Mouse (Mus musculus) CH12.LX (cell line): ENCODE measurements around the gene Uso1. TPM values are rescaled to one million over a fixed set of nuclear protein-coding genes. Genes with fewer than 3 reads are reported as not detected.

ENCODE experiments used
- DNase-seq: peaks from one replicate; pipeline ENCODE4 v3.0.0-alpha.2; 2013; ENCODE audit errors: extremely low read depth
- H3K27ac ChIP-seq: 2 replicates; pipeline ENCODE4 v1.5.1; 2012; ENCODE audit warnings: low read depth, mild to moderate bottlenecking, control low read depth, moderate library complexity; ENCODE audit not compliant: insufficient read depth
- H3K27me3 ChIP-seq: replicated peaks from 2 replicates; pipeline ENCODE3; 2012; ENCODE audit warnings: inconsistent platforms
- H3K36me3 ChIP-seq, 2 experiments: replicated peaks in 1 of 2; 2 replicates each; pipeline versions ENCODE3 to v1.6.1; 2012; ENCODE audit warnings: inconsistent platforms in 1 of 2, low read length in 1 of 2, mild to moderate bottlenecking in 1 of 2, mixed read lengths in 1 of 2, moderate library complexity in 1 of 2; ENCODE audit not compliant: control insufficient read depth in 1 of 2, insufficient read depth in 1 of 2
- H3K4me1 ChIP-seq, 2 experiments: 2 replicates each; pipeline ENCODE4 v1.6.1; 2012; ENCODE audit warnings: inconsistent platforms in 1 of 2, moderate library complexity in 1 of 2; ENCODE audit not compliant: insufficient read depth in 2 of 2, control insufficient read depth in 1 of 2
- H3K4me2 ChIP-seq: 2 replicates; pipeline ENCODE4 v1.6.1; 2012; ENCODE audit warnings: low read depth, mild to moderate bottlenecking, control low read depth; ENCODE audit not compliant: poor library complexity, insufficient read depth, severe bottlenecking
- H3K4me3 ChIP-seq, 3 experiments: fragments of 150-350 bp in 1 of 3; sonication (generic) in 1 of 3; replicated peaks in 1 of 3; 2 replicates each; pipeline versions ENCODE3 to v1.5.1; 2011 to 2012; ENCODE audit warnings: low read depth in 2 of 3, low read length in 2 of 3, mild to moderate bottlenecking in 2 of 3, moderate library complexity in 2 of 3, control low read depth in 1 of 3, improper control_type of control experiment in 1 of 3, inconsistent platforms in 1 of 3, mixed read lengths in 1 of 3; ENCODE audit not compliant: poor library complexity in 1 of 3
- H3K79me2 ChIP-seq: replicated peaks from 2 replicates; pipeline ENCODE4 v1.6.1; 2012; ENCODE audit warnings: mild to moderate bottlenecking, moderate library complexity; ENCODE audit not compliant: control insufficient read depth, poor library complexity, insufficient read depth, severe bottlenecking; ENCODE audit errors: extremely low read depth
- H3K9ac ChIP-seq: 2 replicates; pipeline ENCODE4 v1.6.1; 2012; ENCODE audit warnings: low read depth, mild to moderate bottlenecking, control low read depth, moderate library complexity; ENCODE audit not compliant: insufficient read depth
- H3K9me3 ChIP-seq: replicated peaks from 2 replicates; pipeline ENCODE3; 2012; ENCODE audit warnings: low read length, inconsistent platforms, mixed read lengths
- BHLHE40 ChIP-seq: IDR thresholded peaks from 2 replicates; pipeline ENCODE4 v1.6.1; 2011; ENCODE audit warnings: mild to moderate bottlenecking, low read depth, low read length, improper control_type of control experiment
- CHD2 ChIP-seq: IDR thresholded peaks from 2 replicates; pipeline ENCODE4 v1.6.1; 2011; ENCODE audit warnings: low read length, improper control_type of control experiment
- CTCF ChIP-seq, 2 experiments: IDR thresholded peaks in 1 of 2; conservative IDR thresholded peaks in 1 of 2; 2 replicates each; pipeline ENCODE4 v1.5.1; 2011 to 2012; ENCODE audit warnings: low read depth in 2 of 2, low read length in 2 of 2, improper control_type of control experiment in 1 of 2, inconsistent platforms in 1 of 2, mild to moderate bottlenecking in 1 of 2, moderate library complexity in 1 of 2
- E2F4 ChIP-seq: IDR thresholded peaks from 2 replicates; pipeline ENCODE4 v1.6.1; 2011; ENCODE audit warnings: low read depth, low read length, improper control_type of control experiment; ENCODE audit not compliant: insufficient replicate concordance
- ELF1 ChIP-seq: IDR thresholded peaks from 2 replicates; pipeline ENCODE4 v1.6.1; 2014; ENCODE audit warnings: low read depth, mild to moderate bottlenecking, inconsistent platforms, low read length, improper control_type of control experiment
- EP300 ChIP-seq: IDR thresholded peaks from 2 replicates; pipeline ENCODE4 v1.6.1; 2011; ENCODE audit warnings: low read length, improper control_type of control experiment
- ETS1 ChIP-seq: conservative IDR thresholded peaks from 2 replicates; pipeline ENCODE4 v1.6.1; 2012; ENCODE audit warnings: low read depth, mild to moderate bottlenecking, inconsistent platforms, low read length, improper control_type of control experiment, moderate library complexity
- GABPA ChIP-seq: IDR thresholded peaks from 2 replicates; pipeline ENCODE4 v1.6.1; 2012; ENCODE audit warnings: low read depth, low read length, improper control_type of control experiment, inconsistent platforms; ENCODE audit not compliant: insufficient replicate concordance
- JUND ChIP-seq: conservative IDR thresholded peaks from 2 replicates; pipeline ENCODE4 v1.6.1; 2011; ENCODE audit warnings: low read depth, low read length, improper control_type of control experiment
- MAX ChIP-seq: IDR thresholded peaks from 2 replicates; pipeline ENCODE4 v1.6.1; 2011; ENCODE audit warnings: low read length, improper control_type of control experiment
- POLR2A ChIP-seq: IDR thresholded peaks from 2 replicates; pipeline ENCODE4 v1.6.1; 2011; ENCODE audit warnings: low read depth, mild to moderate bottlenecking, improper control_type of control experiment, low read length
- POLR2AphosphoS2 ChIP-seq: IDR thresholded peaks from 2 replicates; pipeline ENCODE4 v1.6.1; 2011; ENCODE audit warnings: low read depth, low read length, improper control_type of control experiment
- RAD21 ChIP-seq: IDR thresholded peaks from 2 replicates; pipeline ENCODE4 v1.6.1; 2011; ENCODE audit warnings: low read depth, mild to moderate bottlenecking, low read length, improper control_type of control experiment, moderate library complexity
- RCOR1 ChIP-seq: conservative IDR thresholded peaks from 2 replicates; pipeline ENCODE4 v1.6.1; 2012; ENCODE audit warnings: low read depth, mild to moderate bottlenecking, inconsistent platforms, low read length, improper control_type of control experiment
- SIN3A ChIP-seq: IDR thresholded peaks from 2 replicates; pipeline ENCODE4 v1.6.1; 2012; ENCODE audit warnings: low read length, improper control_type of control experiment, inconsistent platforms
- SMC3 ChIP-seq: IDR thresholded peaks from 2 replicates; pipeline ENCODE4 v1.6.1; 2011; ENCODE audit warnings: low read depth, low read length, improper control_type of control experiment
- TBP ChIP-seq: conservative IDR thresholded peaks from 2 replicates; pipeline ENCODE4 v1.6.1; 2011; ENCODE audit warnings: low read depth, low read length, improper control_type of control experiment
- USF2 ChIP-seq: conservative IDR thresholded peaks from 2 replicates; pipeline ENCODE4 v1.6.1; 2011; ENCODE audit warnings: low read depth, low read length, improper control_type of control experiment
- ZC3H11A ChIP-seq: IDR thresholded peaks from 2 replicates; pipeline ENCODE4 v1.6.1; 2012; ENCODE audit warnings: low read depth, mild to moderate bottlenecking, inconsistent platforms, low read length, improper control_type of control experiment
- ZKSCAN1 ChIP-seq: IDR thresholded peaks from 2 replicates; pipeline ENCODE4 v1.6.1; 2012; ENCODE audit warnings: low read depth, inconsistent platforms, low read length, improper control_type of control experiment, borderline replicate concordance
- ZMIZ1 ChIP-seq: IDR thresholded peaks from 2 replicates; pipeline ENCODE4 v1.6.1; 2012; ENCODE audit warnings: low read depth, mild to moderate bottlenecking, inconsistent platforms, low read length, improper control_type of control experiment
- ZNF384 ChIP-seq: IDR thresholded peaks from 2 replicates; pipeline ENCODE4 v1.6.1; 2012; ENCODE audit warnings: low read depth, low read length, improper control_type of control experiment, inconsistent platforms
- dilution Hi-C: fragments of 300-500 bp; cut with MboI; formaldehyde crosslinking; loops from 2 replicates; pipeline ENCODE4 v1.14.3; 2020; ENCODE audit warnings: low sequenced_read_pairs; ENCODE audit not compliant: extremely low pct_unique_long_range_greater_than_20kb, extremely low pct_ligation_motif_present
- in situ Hi-C: fragments of 300-500 bp; cut with MboI; formaldehyde crosslinking; loops from 3 replicates; pipeline ENCODE4 v1.14.3; 2019; ENCODE audit warnings: low sequenced_read_pairs, low pct_ligation_motif_present, low pct_unique_long_range_greater_than_20kb, mixed read lengths
- polyA plus RNA-seq: library from polyadenylated mRNA; unstranded; fragments of >175 nt; gene quantifications from 2 replicates; pipeline ENCODE4 v1.2.1, GENCODE M21; 2012; ENCODE audit warnings: low read depth; ENCODE audit not compliant: insufficient read length
- total RNA-seq, 2 experiments: library from RNA; depleted of rRNA; stranded (reverse); fragments of 300-350 nt in 1 of 2; fragments of >200 nt in 1 of 2; gene quantifications; 2 replicates each; pipeline ENCODE4 v1.2.3; 2012 to 2014

Uso1 gene
- total and polyA plus RNA-seq, 3 experiments: 19.9 to 63.7 (median 20.9) TPM

GRCm38 (mm10) chr5:92107282-92107681, 30.5 kb upstream of the Uso1 start:
- TF ChIP-seq TBP (no peak), EP300 (no peak), BHLHE40 (no peak), MAX (no peak), POLR2A (no peak), E2F4 (no peak), SIN3A (no peak)
- Histone ChIP-seq H3K27me3 (no peaks in the 10 kb centered on the region), H3K4me2 (no peak overlapping the region), H3K36me3 (no peaks in the 10 kb centered on the region), H3K9ac (no peak overlapping the region), H3K27ac (no peak overlapping the region), H3K4me3 (no peak overlapping the region), H3K79me2 (no peaks in the 10 kb centered on the region), H3K9me3 (no peaks in the 10 kb centered on the region), H3K4me1 (peaks cover 3 to 16% of the 10 kb centered on the region in 2 experiments; a peak in 3 of 4 replicates)
- no peak for DNase-seq
- dilution Hi-C loops: no loop called here
- in situ Hi-C loops: no loop called here

DNA sequence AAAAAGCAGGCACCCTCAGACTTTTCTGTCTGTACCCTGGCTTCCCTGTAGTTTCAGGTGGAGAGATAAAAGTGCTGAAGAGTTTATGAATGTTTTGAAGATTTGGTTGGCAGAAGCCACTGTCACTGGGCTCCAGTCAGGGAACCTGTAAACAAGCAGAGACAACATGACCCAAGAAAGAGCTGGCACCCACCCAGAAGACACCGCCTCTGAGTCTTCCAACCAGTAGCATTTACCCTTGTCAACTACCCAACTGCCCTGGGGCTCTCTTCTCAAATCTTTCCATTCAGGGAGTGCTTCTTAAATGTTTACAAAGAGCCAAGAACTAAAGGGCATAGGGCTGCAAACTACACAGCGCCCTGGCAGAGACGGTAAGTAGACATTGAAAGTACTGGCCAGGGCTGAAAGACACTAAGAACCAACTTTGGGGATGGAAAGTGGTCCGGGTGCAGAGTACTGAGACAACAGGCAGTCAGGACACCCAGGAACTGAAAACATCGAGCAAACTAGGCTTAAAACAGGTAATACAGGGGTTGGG, 26.9 kb upstream of the Uso1 start:
- Histone ChIP-seq H3K4me1 (peaks cover 3 to 10% of the 10 kb centered on the region in 2 experiments; a peak in 3 of 4 replicates), H3K79me2 (no peaks in the 10 kb centered on the region), H3K36me3 (no peaks in the 10 kb centered on the region), H3K4me3 (no peak overlapping the region), H3K9me3 (no peaks in the 10 kb centered on the region), H3K27ac (no peak overlapping the region), H3K27me3 (no peaks in the 10 kb centered on the region), H3K9ac (no peak overlapping the region), H3K4me2 (no peak overlapping the region)
- TF ChIP-seq USF2: no peak
- TF ChIP-seq ZNF384: no peak
- TF ChIP-seq ZMIZ1: no peak
- no peak for TF ChIP-seq ZKSCAN1
- TF ChIP-seq SIN3A: no peak
- TF ChIP-seq ELF1: no peak
- no peak for TF ChIP-seq RCOR1
- TF ChIP-seq RAD21: no peak
- no peak for TF ChIP-seq POLR2AphosphoS2
- no peak for TF ChIP-seq CHD2
- no peak for TF ChIP-seq ETS1
- no peak for TF ChIP-seq ZC3H11A
- no peak for TF ChIP-seq CTCF (conservative IDR thresholded peaks at IDR 0.05 in 1 of 2, IDR thresholded peaks at IDR 0.05 in 1 of 2; ENCODE audit: low read depth in 2 of 2, low read length in 2 of 2)
- no peak for TF ChIP-seq JUND
- TF ChIP-seq POLR2A: no peak
- no peak for TF ChIP-seq SMC3
- no peak for TF ChIP-seq GABPA
- no peak for TF ChIP-seq TBP
- DNase-seq: no peak
- in situ Hi-C loops: no loop called here
- dilution Hi-C loops: no loop called here
